Mouse (Mus musculus): ENCODE results near the gene Bsn. TPM values are rescaled to one million over a fixed set of nuclear protein-coding genes. Genes with fewer than 3 reads are reported as not detected.

The Bsn gene
- polyA plus RNA-seq, 1 experiment from 2014 or later = 0.09 TPM

DNA sequence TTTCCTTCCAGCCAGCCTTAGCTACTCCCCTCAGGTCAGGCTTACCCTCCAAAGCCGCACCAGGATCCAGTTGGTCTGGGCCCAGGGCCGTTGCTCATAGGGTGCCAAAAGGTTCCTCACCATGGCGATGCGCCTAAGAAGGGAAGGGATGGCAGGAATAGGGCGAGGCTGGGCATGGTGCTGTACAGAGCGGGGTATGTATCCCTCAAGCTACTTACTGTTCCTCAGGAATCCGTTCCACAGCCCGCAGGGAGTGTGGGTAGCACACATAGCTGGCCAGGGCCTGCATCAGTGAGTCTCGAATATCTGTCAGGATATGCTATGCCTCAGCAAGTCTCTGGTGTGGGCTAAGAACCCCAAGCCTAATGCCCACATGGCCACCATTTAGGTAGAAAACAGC is 131.9 kb downstream of the Bsn start:
- 95% methylated on average over 9 of the region's 9 CpGs for WGBS

GRCm38 (mm10) chr9:108057262-108057562 is 133.0 kb downstream of the Bsn start:
- 82% methylated on average over 5 of the region's 5 CpGs for WGBS
- ATAC-seq (ENCODE audit: insufficient number of reproducible peaks, insufficient read depth, low FRiP score, low read depth) = no peak
- peaks cover 84% of the 10 kb centered on the region for H3K36me3 ChIP-seq (ENCODE audit: control insufficient read depth, insufficient read depth, low read length)

More for the DNA sequence above, 131.9 kb downstream of the Bsn start:
- peaks cover 94% of the 10 kb centered on the region for H3K36me3 ChIP-seq (ENCODE audit: control insufficient read depth, insufficient read depth, low read length)
- H3K4me2 ChIP-seq (ENCODE audit: low read length) = no peak overlapping the region
- H3K4me3 ChIP-seq (ENCODE audit: control insufficient read depth in 1 of 2, insufficient read depth in 1 of 2, low read depth in 1 of 2, low read length in 2 of 2) = no peak overlapping the region
- H3K9ac ChIP-seq (ENCODE audit: low read length) = no peak overlapping the region
- no peak for ATAC-seq (ENCODE audit: insufficient number of reproducible peaks, insufficient read depth, low FRiP score, low read depth)
- no peak overlapping the region for H3K27ac ChIP-seq (replicated peaks in 1 of 2; ENCODE audit: control insufficient read depth in 1 of 2, insufficient read depth in 1 of 2, low read depth in 2 of 2, low read length in 2 of 2)
- H3K4me1 ChIP-seq (ENCODE audit: control insufficient read depth in 2 of 2, insufficient read depth in 2 of 2, low read length in 2 of 2) = peaks cover 2 to 4% of the 10 kb centered on the region in 2 experiments; a peak in 3 of 4 replicates
- no peaks in the 10 kb centered on the region for H3K27me3 ChIP-seq (ENCODE audit: control insufficient read depth, insufficient read depth, low read length)
- no peaks in the 10 kb centered on the region for H3K9me3 ChIP-seq (ENCODE audit: control insufficient read depth, low read length)

DNA sequence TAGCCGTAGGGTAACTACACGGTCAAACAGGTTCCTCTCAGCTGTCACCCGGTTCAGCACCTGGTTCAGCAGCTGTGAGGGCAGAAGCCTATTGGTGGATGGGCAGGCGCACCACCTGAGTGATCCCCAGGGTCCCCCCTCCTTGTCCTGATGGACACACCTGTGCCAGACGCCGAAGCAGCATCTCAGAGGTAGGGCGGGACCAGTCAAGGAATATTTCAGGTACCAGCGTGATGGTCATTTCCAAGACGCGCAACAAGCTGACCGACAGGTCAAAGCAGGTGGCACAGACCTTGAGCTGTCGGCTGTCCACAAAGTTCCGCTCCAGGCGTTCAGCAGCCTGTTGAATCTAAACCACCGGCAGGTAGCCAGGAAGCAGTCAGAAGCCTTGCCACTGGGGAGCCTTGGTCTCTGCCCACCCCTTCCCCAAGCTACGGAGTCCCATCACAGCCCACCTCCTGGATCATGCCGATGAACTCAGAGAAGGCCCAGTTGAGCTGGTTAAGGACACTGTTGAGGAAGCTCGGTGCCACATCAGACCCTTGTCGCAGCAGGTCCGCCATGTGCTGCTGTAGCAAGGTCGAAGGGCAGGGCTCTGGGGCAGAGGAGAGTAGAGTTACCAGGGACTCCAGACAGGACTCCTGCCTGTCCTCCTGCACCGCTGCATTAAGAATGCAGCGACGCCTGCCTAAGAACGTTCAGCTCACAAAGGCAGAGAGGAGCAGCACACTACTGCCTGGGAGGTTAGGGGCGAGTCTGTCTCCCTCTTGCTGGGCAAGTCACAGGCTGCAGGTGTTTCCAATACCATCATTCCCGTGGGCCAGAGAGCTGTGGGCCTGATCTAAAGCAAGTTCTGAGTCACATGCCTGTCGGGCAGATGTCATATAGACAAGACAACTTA is 133.6 kb downstream of the Bsn start:
- Histone ChIP-seq H3K9me3 (ENCODE audit: control insufficient read depth, low read length) (no peaks in the 10 kb centered on the region), H3K4me3 (ENCODE audit: control insufficient read depth in 1 of 2, insufficient read depth in 1 of 2, low read depth in 1 of 2, low read length in 2 of 2) (no peak overlapping the region), H3K4me2 (ENCODE audit: low read length) (no peak overlapping the region), H3K9ac (ENCODE audit: low read length) (no peak overlapping the region), H3K27ac (replicated peaks in 1 of 2; ENCODE audit: control insufficient read depth in 1 of 2, insufficient read depth in 1 of 2, low read depth in 2 of 2, low read length in 2 of 2) (no peak overlapping the region), H3K4me1 (ENCODE audit: control insufficient read depth in 2 of 2, insufficient read depth in 2 of 2, low read length in 2 of 2) (peaks cover 5 to 9% of the 10 kb centered on the region in 2 experiments), H3K27me3 (ENCODE audit: control insufficient read depth, insufficient read depth, low read length) (no peaks in the 10 kb centered on the region), H3K36me3 (ENCODE audit: control insufficient read depth, insufficient read depth, low read length) (peaks cover 84% of the 10 kb centered on the region)
- ATAC-seq (ENCODE audit: insufficient number of reproducible peaks, insufficient read depth, low FRiP score, low read depth) = no peak
- 85% methylated on average over 28 of the region's 28 CpGs for WGBS

More at GRCm38 (mm10) chr9:108057262-108057562, 133.0 kb downstream of the Bsn start:
- Histone ChIP-seq H3K4me1 (ENCODE audit: control insufficient read depth in 2 of 2, insufficient read depth in 2 of 2, low read length in 2 of 2) (peaks cover 5 to 9% of the 10 kb centered on the region in 2 experiments), H3K4me2 (ENCODE audit: low read length) (no peak overlapping the region), H3K9ac (ENCODE audit: low read length) (no peak overlapping the region), H3K27ac (replicated peaks in 1 of 2; ENCODE audit: control insufficient read depth in 1 of 2, insufficient read depth in 1 of 2, low read depth in 2 of 2, low read length in 2 of 2) (no peak overlapping the region), H3K4me3 (ENCODE audit: control insufficient read depth in 1 of 2, insufficient read depth in 1 of 2, low read depth in 1 of 2, low read length in 2 of 2) (no peak overlapping the region), H3K27me3 (ENCODE audit: control insufficient read depth, insufficient read depth, low read length) (no peaks in the 10 kb centered on the region), H3K9me3 (ENCODE audit: control insufficient read depth, low read length) (no peaks in the 10 kb centered on the region)

GRCm38 (mm10) chr9:108055661-108056237 is 134.4 kb downstream of the Bsn start:
- Histone ChIP-seq H3K4me3 (ENCODE audit: control insufficient read depth in 1 of 2, insufficient read depth in 1 of 2, low read depth in 1 of 2, low read length in 2 of 2) (no peak overlapping the region), H3K36me3 (ENCODE audit: control insufficient read depth, insufficient read depth, low read length) (peaks cover 86% of the 10 kb centered on the region), H3K9me3 (ENCODE audit: control insufficient read depth, low read length) (no peaks in the 10 kb centered on the region), H3K4me2 (ENCODE audit: low read length) (no peak overlapping the region), H3K9ac (ENCODE audit: low read length) (no peak overlapping the region), H3K27me3 (ENCODE audit: control insufficient read depth, insufficient read depth, low read length) (no peaks in the 10 kb centered on the region), H3K4me1 (ENCODE audit: control insufficient read depth in 2 of 2, insufficient read depth in 2 of 2, low read length in 2 of 2) (peaks cover 5 to 9% of the 10 kb centered on the region in 2 experiments), H3K27ac (replicated peaks in 1 of 2; ENCODE audit: control insufficient read depth in 1 of 2, insufficient read depth in 1 of 2, low read depth in 2 of 2, low read length in 2 of 2) (no peak overlapping the region)
- 81% methylated on average over 6 of the region's 6 CpGs for WGBS
- ATAC-seq (ENCODE audit: insufficient number of reproducible peaks, insufficient read depth, low FRiP score, low read depth) = no peak

DNA sequence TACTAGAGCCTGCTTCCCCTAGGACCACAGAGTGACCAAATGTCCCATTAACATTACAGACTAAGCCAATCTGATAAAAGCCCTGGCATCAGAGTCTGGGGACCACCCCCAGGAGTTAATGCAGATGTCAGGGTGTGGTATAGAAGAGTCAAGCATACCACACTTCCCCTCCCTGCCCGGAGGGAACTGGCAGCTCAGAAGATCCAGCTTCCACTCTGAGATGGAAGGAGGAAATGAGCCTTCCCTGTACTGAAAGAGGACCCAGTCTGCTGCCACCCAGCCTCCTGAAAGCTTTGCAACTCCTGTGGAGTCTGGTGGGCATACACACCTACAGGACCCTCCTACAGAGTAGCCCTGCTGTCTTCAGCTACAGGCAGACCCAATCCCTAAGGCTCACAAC is 135.1 kb downstream of the Bsn start:
- no peaks in the 10 kb centered on the region for H3K9me3 ChIP-seq (ENCODE audit: control insufficient read depth, low read length)
- WGBS = 74% methylated on average over 1 of the region's 1 CpGs
- peaks cover 86% of the 10 kb centered on the region for H3K36me3 ChIP-seq (ENCODE audit: control insufficient read depth, insufficient read depth, low read length)
- no peak overlapping the region for H3K27ac ChIP-seq (replicated peaks in 1 of 2; ENCODE audit: control insufficient read depth in 1 of 2, insufficient read depth in 1 of 2, low read depth in 2 of 2, low read length in 2 of 2)
- no peaks in the 10 kb centered on the region for H3K27me3 ChIP-seq (ENCODE audit: control insufficient read depth, insufficient read depth, low read length)
- peaks cover 6% of the 10 kb centered on the region in 2 experiments for H3K4me1 ChIP-seq (ENCODE audit: control insufficient read depth in 2 of 2, insufficient read depth in 2 of 2, low read length in 2 of 2)
- no peak overlapping the region for H3K9ac ChIP-seq (ENCODE audit: low read length)
- H3K4me3 ChIP-seq (ENCODE audit: control insufficient read depth in 1 of 2, insufficient read depth in 1 of 2, low read depth in 1 of 2, low read length in 2 of 2) = no peak overlapping the region
- ATAC-seq (ENCODE audit: insufficient number of reproducible peaks, insufficient read depth, low FRiP score, low read depth) = no peak
- no peak overlapping the region for H3K4me2 ChIP-seq (ENCODE audit: low read length)

- peaks cover 82% of the 10 kb centered on the region for H3K36me3 ChIP-seq (ENCODE audit: control insufficient read depth, insufficient read depth, low read length)
- WGBS = 90% methylated on average over 22 of the region's 22 CpGs
- H3K27me3 ChIP-seq (ENCODE audit: control insufficient read depth, insufficient read depth, low read length) = no peaks in the 10 kb centered on the region
- peaks cover 10 to 12% of the 10 kb centered on the region in 2 experiments for H3K4me1 ChIP-seq (ENCODE audit: control insufficient read depth in 2 of 2, insufficient read depth in 2 of 2, low read length in 2 of 2)
- no peak overlapping the region for H3K4me2 ChIP-seq (ENCODE audit: low read length)
- ATAC-seq (ENCODE audit: insufficient number of reproducible peaks, insufficient read depth, low FRiP score, low read depth) = no peak
- H3K9me3 ChIP-seq (ENCODE audit: control insufficient read depth, low read length) = no peaks in the 10 kb centered on the region
- no peak overlapping the region for H3K27ac ChIP-seq (replicated peaks in 1 of 2; ENCODE audit: control insufficient read depth in 1 of 2, insufficient read depth in 1 of 2, low read depth in 2 of 2, low read length in 2 of 2)
- no peak overlapping the region for H3K9ac ChIP-seq (ENCODE audit: low read length)
- H3K4me3 ChIP-seq (ENCODE audit: control insufficient read depth in 1 of 2, insufficient read depth in 1 of 2, low read depth in 1 of 2, low read length in 2 of 2) = no peak overlapping the region
These were observed 135.7 kb downstream of the Bsn start for GRCm38 (mm10) chr9:108054331-108055040.

DNA sequence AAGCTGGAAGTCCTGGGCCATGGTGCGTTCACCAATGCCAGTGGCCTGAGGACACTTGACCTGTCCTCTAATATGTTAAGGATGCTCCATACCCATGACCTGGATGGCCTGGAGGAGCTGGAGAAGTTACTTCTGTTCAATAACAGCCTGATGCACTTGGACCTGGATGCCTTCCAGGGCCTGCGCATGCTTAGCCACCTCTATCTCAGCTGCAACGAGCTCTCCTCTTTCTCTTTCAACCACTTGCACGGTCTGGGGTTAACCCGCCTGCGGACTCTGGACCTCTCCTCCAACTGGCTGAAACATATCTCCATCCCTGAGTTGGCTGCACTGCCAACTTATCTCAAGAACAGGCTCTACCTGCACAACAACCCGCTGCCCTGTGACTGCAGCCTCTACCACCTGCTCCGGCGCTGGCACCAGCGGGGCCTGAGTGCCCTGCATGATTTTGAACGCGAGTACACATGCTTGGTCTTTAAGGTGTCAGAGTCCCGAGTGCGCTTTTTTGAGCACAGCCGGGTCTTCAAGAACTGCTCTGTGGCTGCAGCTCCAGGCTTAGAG is 136.4 kb downstream of the Bsn start:
- no peak overlapping the region for H3K4me3 ChIP-seq (ENCODE audit: control insufficient read depth in 1 of 2, insufficient read depth in 1 of 2, low read depth in 1 of 2, low read length in 2 of 2)
- H3K9me3 ChIP-seq (ENCODE audit: control insufficient read depth, low read length) = no peaks in the 10 kb centered on the region
- H3K4me1 ChIP-seq (ENCODE audit: control insufficient read depth in 2 of 2, insufficient read depth in 2 of 2, low read length in 2 of 2) = peaks cover 10 to 14% of the 10 kb centered on the region in 2 experiments
- H3K27ac ChIP-seq (replicated peaks in 1 of 2; ENCODE audit: control insufficient read depth in 1 of 2, insufficient read depth in 1 of 2, low read depth in 2 of 2, low read length in 2 of 2) = no peak overlapping the region
- 86% methylated on average over 15 of the region's 15 CpGs for WGBS
- H3K9ac ChIP-seq (ENCODE audit: low read length) = no peak overlapping the region; the same call in 1 of the 2 replicates
- peaks cover 75% of the 10 kb centered on the region for H3K36me3 ChIP-seq (ENCODE audit: control insufficient read depth, insufficient read depth, low read length)
- H3K4me2 ChIP-seq (ENCODE audit: low read length) = no peak overlapping the region; the same call in 1 of the 2 replicates
- no peaks in the 10 kb centered on the region for H3K27me3 ChIP-seq (ENCODE audit: control insufficient read depth, insufficient read depth, low read length)
- ATAC-seq (ENCODE audit: insufficient number of reproducible peaks, insufficient read depth, low FRiP score, low read depth) = no peak
